Mouse (Mus musculus): ENCODE results near the gene Sun2. TPM values are rescaled to one million over a fixed set of nuclear protein-coding genes. Genes with fewer than 3 reads are reported as not detected.
A peak's percentile ranks its signal among the peaks of the same experiment; 100 is the strongest.

Sun2 gene
- polyA plus RNA-seq, 1 experiment from 2014 or later: 4.8 TPM

DNA sequence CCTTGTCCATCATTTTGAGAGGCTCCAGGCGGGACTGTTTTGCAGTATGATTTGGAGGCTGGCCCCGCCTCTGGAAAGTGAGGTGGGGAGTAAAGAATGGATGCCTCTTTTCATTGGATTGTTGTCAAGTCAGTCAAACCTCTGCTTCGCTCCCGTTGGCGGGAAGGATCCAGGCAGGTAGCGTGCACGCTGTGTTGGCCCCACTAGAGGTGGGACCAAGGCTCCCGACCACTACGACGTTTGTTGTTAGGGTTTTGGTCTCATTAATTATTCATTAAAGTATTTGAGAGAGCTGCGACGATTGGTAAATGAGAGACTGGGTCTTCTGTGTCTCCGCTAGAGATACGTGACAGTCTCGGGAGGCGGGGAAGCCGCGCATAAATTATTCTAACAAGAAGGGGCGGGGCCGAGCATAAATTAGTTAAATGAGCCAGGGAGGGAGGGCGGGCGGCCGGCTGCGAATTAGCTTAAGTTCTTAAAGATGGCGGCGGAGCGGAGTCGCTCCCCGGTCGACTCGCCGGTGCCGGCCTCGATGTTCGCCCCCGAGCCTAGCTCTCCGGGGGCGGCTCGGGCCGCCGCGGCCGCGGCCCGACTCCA, 51.8 kb downstream of the Sun2 start, which contains the start of gene Gtpbp1:
TSS of gene Gtpbp1 (plus strand) at position 420 of the 597 bp plus-strand sequence.
- Histone ChIP-seq H3K4me3 (ENCODE audit: low read depth, low read length) (peak within 1 kb of the TSS; percentile 93), H3K36me3 (ENCODE audit: control insufficient read depth, insufficient read depth, low read length) (peaks cover 6% of the 10 kb centered on the region; the same call in 1 of the 2 replicates), H3K4me2 (ENCODE audit: low read length) (peak within 1 kb of the TSS; percentile 97), H3K27ac (ENCODE audit: low read depth, low read length) (peak within 1 kb of the TSS; percentile 84), H3K4me1 (ENCODE audit: control insufficient read depth, insufficient read depth, low read length) (peaks cover 36% of the 10 kb centered on the region), H3K9me3 (replicated peaks; ENCODE audit: control insufficient read depth, low read length) (no peaks in the 10 kb centered on the region), H3K27me3 (replicated peaks; ENCODE audit: control insufficient read depth, insufficient read depth, low read length) (no peaks in the 10 kb centered on the region), H3K9ac (ENCODE audit: low read length) (peak within 1 kb of the TSS; percentile 87)
- DNase-seq (ENCODE audit: low spot score) (peak; percentile 100), ATAC-seq (peak; percentile 97)
- 0% methylated on average over 44 of the region's 45 CpGs for WGBS

DNA sequence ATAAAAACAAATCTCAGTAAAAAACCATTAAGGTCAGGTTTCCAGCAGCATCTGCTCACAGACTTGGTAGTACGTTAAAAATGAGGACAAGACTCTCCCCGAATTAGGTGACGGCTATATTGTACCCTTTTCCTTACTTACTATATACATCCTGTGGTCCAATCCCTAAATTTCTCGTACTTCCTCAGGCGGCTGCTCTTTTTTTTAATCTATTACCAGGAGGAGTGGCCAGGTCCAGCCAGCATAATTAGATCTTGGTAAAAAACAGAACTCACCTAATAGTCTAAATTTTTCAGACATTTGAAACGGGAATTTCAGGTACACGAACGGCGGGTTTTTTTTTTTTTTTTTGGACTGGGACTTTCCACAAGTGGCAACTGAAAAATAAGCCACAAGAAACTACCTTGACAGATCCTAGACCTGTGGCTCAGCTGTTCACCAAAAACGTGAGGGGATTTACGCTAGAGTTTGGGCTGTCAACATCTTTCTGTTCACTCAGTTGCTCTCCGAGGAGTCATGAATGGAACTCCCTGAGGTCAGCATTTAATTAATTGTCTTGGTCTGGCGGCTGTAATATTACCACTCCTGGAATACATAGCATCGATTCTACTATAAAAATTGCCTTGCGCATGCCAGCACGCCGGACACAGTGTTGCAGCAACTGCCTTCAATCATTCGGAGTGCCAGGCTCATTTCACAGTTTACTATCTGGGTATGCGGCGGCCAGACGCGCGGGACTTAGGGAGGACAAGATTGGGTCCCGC, 52.5 kb downstream of the Sun2 start:
- Histone ChIP-seq H3K9ac (ENCODE audit: low read length) (0 out of 2 replicates have a peak overlapping the region, but pooled peaks have one; percentile 29), H3K9me3 (replicated peaks; ENCODE audit: control insufficient read depth, low read length) (no peaks in the 10 kb centered on the region), H3K36me3 (ENCODE audit: control insufficient read depth, insufficient read depth, low read length) (peaks cover 3% of the 10 kb centered on the region; the same call in 1 of the 2 replicates), H3K4me1 (ENCODE audit: control insufficient read depth, insufficient read depth, low read length) (peaks cover 43% of the 10 kb centered on the region), H3K4me2 (ENCODE audit: low read length) (peak overlapping the region; percentile 68), H3K27me3 (replicated peaks; ENCODE audit: control insufficient read depth, insufficient read depth, low read length) (no peaks in the 10 kb centered on the region), H3K27ac (ENCODE audit: low read depth, low read length) (peak overlapping the region; percentile 48; the same call in 1 of the 2 replicates), H3K4me3 (ENCODE audit: low read depth, low read length) (peak overlapping the region; percentile 30)
- ATAC-seq (no peak), DNase-seq (ENCODE audit: low spot score) (no peak)
- 15% methylated on average over 24 of the region's 24 CpGs for whole genome bisulfite sequencing

DNA sequence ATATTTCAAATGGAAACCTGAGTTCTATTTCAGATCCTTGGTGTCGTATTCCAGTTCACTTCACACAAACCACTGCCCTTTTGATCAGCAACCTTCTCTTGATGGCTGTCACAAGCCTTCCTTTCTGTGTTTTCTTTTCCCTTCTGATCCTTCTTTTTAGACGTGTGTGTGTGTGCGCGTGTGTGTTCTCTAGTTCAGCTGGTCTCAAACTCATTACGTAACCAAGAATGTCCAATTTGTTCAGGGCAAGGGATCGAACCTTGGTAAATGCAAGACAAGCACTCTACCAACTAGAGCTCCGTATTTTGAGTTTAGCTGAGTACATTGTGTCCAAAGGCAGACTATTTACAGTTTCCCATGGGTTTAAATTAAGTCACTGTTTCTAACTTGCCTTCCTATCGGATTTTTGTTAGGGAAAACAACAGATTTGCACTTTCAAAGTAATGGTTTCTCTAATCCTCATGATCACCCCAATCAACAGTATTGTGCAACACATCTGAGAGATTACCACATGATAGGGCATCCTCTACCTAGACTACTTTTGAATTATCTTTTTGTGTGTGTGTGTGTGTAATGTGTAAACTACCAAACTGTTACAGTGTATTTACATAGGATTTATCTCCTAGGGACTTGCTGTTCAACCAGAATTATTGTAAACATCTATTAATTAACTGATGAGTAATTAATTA, 53.9 kb downstream of the Sun2 start:
- H3K4me1 ChIP-seq (ENCODE audit: control insufficient read depth, insufficient read depth, low read length): peaks cover 56% of the 10 kb centered on the region
- 2% methylated on average over 8 of the region's 8 CpGs for WGBS
- H3K27me3 ChIP-seq (replicated peaks; ENCODE audit: control insufficient read depth, insufficient read depth, low read length): no peaks in the 10 kb centered on the region
- ATAC-seq (no peak), DNase-seq (ENCODE audit: low spot score) (no peak)
- H3K27ac ChIP-seq (ENCODE audit: low read depth, low read length): peak overlapping the region; percentile 90
- H3K4me2 ChIP-seq (ENCODE audit: low read length): peak overlapping the region; percentile 63
- H3K9me3 ChIP-seq (replicated peaks; ENCODE audit: control insufficient read depth, low read length): no peaks in the 10 kb centered on the region
- H3K36me3 ChIP-seq (ENCODE audit: control insufficient read depth, insufficient read depth, low read length): no peaks in the 10 kb centered on the region
- H3K4me3 ChIP-seq (ENCODE audit: low read depth, low read length): peak overlapping the region; percentile 95
- H3K9ac ChIP-seq (ENCODE audit: low read length): peak overlapping the region; percentile 90; the same call in 1 of the 2 replicates

DNA sequence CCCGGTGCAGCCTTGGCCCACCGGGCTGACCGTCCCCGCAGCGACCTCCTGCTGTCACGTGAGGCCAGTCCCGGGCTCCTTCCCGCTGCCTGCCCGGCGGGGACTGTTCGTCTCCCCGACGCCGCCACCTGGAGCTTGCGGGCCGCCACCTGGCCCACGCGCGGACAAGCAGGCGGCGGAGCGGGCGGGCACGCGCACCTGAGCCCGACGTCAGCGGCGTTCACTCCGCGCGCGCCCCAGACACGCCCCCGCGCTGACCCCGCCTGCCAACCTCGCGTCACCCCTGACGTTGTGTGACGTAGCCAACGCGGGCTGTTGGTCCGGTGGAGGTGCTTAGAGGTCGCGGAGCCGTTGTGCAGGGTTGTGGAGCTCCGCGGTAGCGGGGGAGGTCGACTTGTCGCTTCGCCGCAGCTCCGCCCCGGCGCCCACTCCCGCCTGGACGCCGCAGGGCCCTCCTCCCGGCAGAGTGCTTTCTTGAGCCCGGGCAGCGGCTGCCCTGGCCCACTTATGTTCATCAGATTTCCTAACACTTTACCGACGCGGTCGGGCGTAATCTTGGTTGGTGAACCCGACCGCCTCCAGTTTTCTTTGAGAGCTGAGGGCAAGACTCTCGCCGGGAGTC, 54.6 kb downstream of the Sun2 start, which contains the start of gene Josd1:
TSS of gene Josd1 (minus strand) at position 274 of the 622 bp plus-strand sequence.
- no peaks in the 10 kb centered on the region for H3K27me3 ChIP-seq (replicated peaks; ENCODE audit: control insufficient read depth, insufficient read depth, low read length)
- peak within 1 kb of the TSS; percentile 63 for H3K4me2 ChIP-seq (ENCODE audit: low read length)
- H3K4me1 ChIP-seq (ENCODE audit: control insufficient read depth, insufficient read depth, low read length): peaks cover 59% of the 10 kb centered on the region
- ATAC-seq (peak; percentile 38), DNase-seq (ENCODE audit: low spot score) (peak; percentile 88)
- H3K9me3 ChIP-seq (replicated peaks; ENCODE audit: control insufficient read depth, low read length): no peaks in the 10 kb centered on the region
- peak within 1 kb of the TSS; percentile 95 for H3K4me3 ChIP-seq (ENCODE audit: low read depth, low read length)
- WGBS: under 1% methylated on average over 65 of the region's 72 CpGs
- peak within 1 kb of the TSS; percentile 90 for H3K9ac ChIP-seq (ENCODE audit: low read length)
- H3K36me3 ChIP-seq (ENCODE audit: control insufficient read depth, insufficient read depth, low read length): no peaks in the 10 kb centered on the region
- H3K27ac ChIP-seq (ENCODE audit: low read depth, low read length): peak within 1 kb of the TSS; percentile 90

DNA sequence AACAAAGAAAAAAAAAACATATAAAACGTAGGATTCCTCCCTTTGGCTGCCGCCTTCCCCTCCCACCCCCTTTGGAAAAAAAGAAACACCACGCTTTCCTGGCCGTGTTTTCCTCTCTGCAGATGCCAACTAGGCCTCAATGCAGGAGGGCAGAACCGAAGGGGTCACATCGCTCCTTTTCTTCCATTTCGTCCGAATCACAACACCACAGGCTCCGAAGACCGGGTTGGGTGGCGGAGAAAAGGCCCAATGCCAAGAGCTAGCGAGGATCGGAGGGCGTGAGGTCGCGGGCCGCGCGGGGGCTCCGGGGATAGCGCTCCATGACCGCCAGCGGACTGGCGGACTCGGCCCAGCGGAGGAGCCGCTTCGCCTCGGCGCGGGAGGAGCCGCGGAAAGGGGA, 55.2 kb downstream of the Sun2 start:
- no peaks in the 10 kb centered on the region for H3K9me3 ChIP-seq (replicated peaks; ENCODE audit: control insufficient read depth, low read length)
- H3K27me3 ChIP-seq (replicated peaks; ENCODE audit: control insufficient read depth, insufficient read depth, low read length): no peaks in the 10 kb centered on the region
- peak overlapping the region; percentile 63 for H3K4me2 ChIP-seq (ENCODE audit: low read length)
- under 1% methylated on average over 29 of the region's 33 CpGs for WGBS
- no peaks in the 10 kb centered on the region for H3K36me3 ChIP-seq (ENCODE audit: control insufficient read depth, insufficient read depth, low read length)
- H3K27ac ChIP-seq (ENCODE audit: low read depth, low read length): peak overlapping the region; percentile 90
- ATAC-seq: no peak
- H3K9ac ChIP-seq (ENCODE audit: low read length): peak overlapping the region; percentile 90
- peak overlapping the region; percentile 95 for H3K4me3 ChIP-seq (ENCODE audit: low read depth, low read length)
- H3K4me1 ChIP-seq (ENCODE audit: control insufficient read depth, insufficient read depth, low read length): peaks cover 53% of the 10 kb centered on the region
- peak; percentile 22 for DNase-seq (ENCODE audit: low spot score)

DNA sequence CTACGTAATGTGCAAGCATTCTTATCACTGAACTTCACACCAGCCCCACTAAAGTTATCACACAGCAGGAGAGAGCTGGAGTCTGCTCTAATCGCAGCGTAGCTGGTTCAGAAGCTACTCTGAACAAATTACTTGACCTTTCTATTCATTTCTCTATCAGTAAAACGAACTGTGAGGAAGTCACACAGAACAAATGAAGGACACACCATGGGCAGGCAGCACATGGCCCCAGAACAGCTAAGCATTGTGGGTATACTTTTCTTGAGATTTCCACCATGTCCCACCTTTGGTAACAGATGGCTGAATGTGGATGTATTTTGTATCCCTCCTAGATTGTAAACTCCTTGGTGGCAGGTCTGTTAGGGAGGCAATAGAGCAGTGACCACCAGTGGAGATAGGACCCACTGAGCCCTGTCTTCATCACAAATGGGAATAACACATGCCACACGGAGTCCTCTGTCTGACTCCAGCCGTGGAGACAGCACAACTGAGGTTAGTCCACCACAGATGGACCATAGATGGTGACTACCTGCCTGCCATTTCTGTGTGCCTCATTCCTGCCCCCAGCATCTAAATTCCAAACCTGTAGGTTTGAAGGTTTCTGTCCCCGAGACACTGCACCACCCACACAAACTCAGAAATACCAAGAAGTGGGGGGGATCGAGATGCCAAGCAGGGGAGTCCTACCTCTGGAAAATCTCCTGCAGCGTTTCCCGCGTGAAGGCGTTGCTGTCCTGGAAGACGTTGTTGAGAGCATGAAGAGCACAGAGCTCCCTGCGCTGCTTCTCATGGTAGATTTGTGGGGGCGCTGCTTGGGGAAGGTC, 56.1 kb downstream of the Sun2 start:
- Histone ChIP-seq H3K9ac (ENCODE audit: low read length) (peak overlapping the region; percentile 90), H3K27me3 (replicated peaks; ENCODE audit: control insufficient read depth, insufficient read depth, low read length) (no peaks in the 10 kb centered on the region), H3K4me2 (ENCODE audit: low read length) (peak overlapping the region; percentile 63), H3K4me3 (ENCODE audit: low read depth, low read length) (peak overlapping the region; percentile 95), H3K4me1 (ENCODE audit: control insufficient read depth, insufficient read depth, low read length) (peaks cover 44% of the 10 kb centered on the region), H3K36me3 (ENCODE audit: control insufficient read depth, insufficient read depth, low read length) (no peaks in the 10 kb centered on the region), H3K27ac (ENCODE audit: low read depth, low read length) (no peak overlapping the region), H3K9me3 (replicated peaks; ENCODE audit: control insufficient read depth, low read length) (no peaks in the 10 kb centered on the region)
- ATAC-seq: no peak
- WGBS: 17% methylated on average over 15 of the region's 15 CpGs
- no peak for DNase-seq (ENCODE audit: low spot score)

DNA sequence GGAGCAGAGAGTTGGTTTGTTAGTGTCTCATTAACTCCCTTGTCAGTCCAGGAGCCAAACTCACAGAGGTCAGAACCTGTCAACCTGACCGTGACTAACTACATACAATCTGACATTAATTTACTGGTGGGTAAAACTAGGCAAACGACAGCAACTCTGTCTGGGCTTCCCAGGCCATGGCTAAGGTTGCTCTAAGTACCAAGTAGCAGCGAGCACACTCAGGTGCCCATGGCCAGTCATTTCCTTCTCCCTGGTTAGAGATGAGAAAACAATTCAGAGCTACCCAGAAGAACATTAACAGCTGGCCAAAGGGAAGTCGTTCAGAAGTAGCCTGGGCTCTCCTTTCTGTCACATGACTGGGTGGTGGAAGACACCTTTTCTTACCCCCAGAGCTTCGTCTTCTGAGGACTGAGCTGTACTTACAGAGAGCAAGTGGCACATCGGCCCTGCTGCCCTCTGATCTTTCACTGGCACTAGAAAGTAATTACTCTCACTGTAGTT, 57.1 kb downstream of the Sun2 start:
- H3K4me3 ChIP-seq (ENCODE audit: low read depth, low read length): peak overlapping the region; percentile 95
- no peaks in the 10 kb centered on the region for H3K9me3 ChIP-seq (replicated peaks; ENCODE audit: control insufficient read depth, low read length)
- H3K4me1 ChIP-seq (ENCODE audit: control insufficient read depth, insufficient read depth, low read length): peaks cover 44% of the 10 kb centered on the region
- DNase-seq (ENCODE audit: low spot score) (no peak), ATAC-seq (no peak)
- no peaks in the 10 kb centered on the region for H3K36me3 ChIP-seq (ENCODE audit: control insufficient read depth, insufficient read depth, low read length)
- no peaks in the 10 kb centered on the region for H3K27me3 ChIP-seq (replicated peaks; ENCODE audit: control insufficient read depth, insufficient read depth, low read length)
- peak overlapping the region; percentile 63 for H3K4me2 ChIP-seq (ENCODE audit: low read length)
- H3K27ac ChIP-seq (ENCODE audit: low read depth, low read length): no peak overlapping the region
- 54% methylated on average over 6 of the region's 6 CpGs for WGBS
- H3K9ac ChIP-seq (ENCODE audit: low read length): peak overlapping the region; percentile 90

DNA sequence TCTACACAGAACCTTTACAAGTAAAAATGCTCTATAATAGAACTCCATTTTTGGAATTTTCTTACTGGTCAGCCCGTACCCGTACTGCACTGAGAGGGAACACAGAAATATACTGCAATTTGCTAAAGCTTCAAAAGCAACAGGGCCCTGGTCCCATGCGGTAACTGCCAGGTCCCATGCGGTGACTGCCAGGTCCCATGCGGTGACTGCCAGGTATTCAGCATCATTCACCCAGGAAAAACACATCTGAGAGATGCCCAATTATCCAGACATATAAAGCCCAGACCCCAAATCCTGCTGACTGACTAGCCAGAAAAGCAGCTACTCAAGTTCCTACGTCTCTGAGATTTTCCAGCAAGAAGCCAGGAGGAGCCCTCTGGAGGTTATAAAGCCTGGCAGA, 57.7 kb downstream of the Sun2 start:
- Histone ChIP-seq H3K27ac (ENCODE audit: low read depth, low read length) (no peak overlapping the region), H3K4me2 (ENCODE audit: low read length) (peak overlapping the region; percentile 63), H3K9ac (ENCODE audit: low read length) (peak overlapping the region; percentile 90), H3K36me3 (ENCODE audit: control insufficient read depth, insufficient read depth, low read length) (0 out of 2 replicates have a peak, but pooled peaks cover under 1% of the 10 kb centered on the region), H3K4me1 (ENCODE audit: control insufficient read depth, insufficient read depth, low read length) (peaks cover 40% of the 10 kb centered on the region), H3K27me3 (replicated peaks; ENCODE audit: control insufficient read depth, insufficient read depth, low read length) (no peaks in the 10 kb centered on the region), H3K9me3 (replicated peaks; ENCODE audit: control insufficient read depth, low read length) (no peaks in the 10 kb centered on the region), H3K4me3 (ENCODE audit: low read depth, low read length) (peak overlapping the region; percentile 95)
- ATAC-seq (no peak), DNase-seq (ENCODE audit: low spot score) (no peak)
- 65% methylated on average over 6 of the region's 6 CpGs for WGBS
